Mouse (Mus musculus): Measurements from ENCODE around the gene Gucy2d. TPM values are rescaled to one million over a fixed set of nuclear protein-coding genes. Genes with fewer than 3 reads are reported as not detected.
A peak's percentile ranks its signal among the peaks of the same experiment; 100 is the strongest.

Gucy2d gene
- polyA plus RNA-seq, 1 experiment from 2014 or later = not detected

- Histone ChIP-seq H3K4me3 (replicated peaks) (no peak overlapping the region), H3K9ac (no peak overlapping the region), H3K4me1 (peaks cover 12% of the 10 kb centered on the region), H3K36me3 (replicated peaks) (no peaks in the 10 kb centered on the region), H3K4me2 (no peak overlapping the region), H3K9me3 (no peaks in the 10 kb centered on the region), H3K27me3 (peaks cover 32% of the 10 kb centered on the region), H3K27ac (no peak overlapping the region)
- whole genome bisulfite sequencing = 80% methylated on average over 18 of the region's 18 CpGs
- no peak for ATAC-seq (ENCODE audit: low FRiP score)
These were observed 53.8 kb downstream of the Gucy2d start for GRCm38 (mm10) chr7:98493901-98494480.

- WGBS = 50% methylated on average over 1 of the region's 1 CpGs
- H3K4me3 ChIP-seq (replicated peaks) = no peak overlapping the region
- no peak overlapping the region for H3K27ac ChIP-seq
- peaks cover 22% of the 10 kb centered on the region for H3K27me3 ChIP-seq
- H3K9me3 ChIP-seq = no peaks in the 10 kb centered on the region
- H3K36me3 ChIP-seq (replicated peaks) = no peaks in the 10 kb centered on the region
- no peak overlapping the region for H3K9ac ChIP-seq
- no peak overlapping the region for H3K4me2 ChIP-seq
- no peaks in the 10 kb centered on the region for H3K4me1 ChIP-seq
- ATAC-seq (ENCODE audit: low FRiP score) = no peak
These were observed 55.4 kb downstream of the Gucy2d start for GRCm38 (mm10) chr7:98495591-98495990.

- H3K36me3 ChIP-seq (replicated peaks) = no peaks in the 10 kb centered on the region
- 51% methylated on average over 5 of the region's 5 CpGs for WGBS
- ATAC-seq (ENCODE audit: low FRiP score) = no peak
- H3K9me3 ChIP-seq = no peaks in the 10 kb centered on the region
- H3K27ac ChIP-seq = no peak overlapping the region
- H3K9ac ChIP-seq = no peak overlapping the region
- no peak overlapping the region for H3K4me2 ChIP-seq
- H3K4me3 ChIP-seq (replicated peaks) = no peak overlapping the region
- no peaks in the 10 kb centered on the region for H3K4me1 ChIP-seq
- 0 out of 2 replicates have a peak, but pooled peaks cover 3% of the 10 kb centered on the region for H3K27me3 ChIP-seq
These were observed 57.2 kb downstream of the Gucy2d start for GRCm38 (mm10) chr7:98497451-98497850.

- WGBS = 88% methylated on average over 12 of the region's 12 CpGs
- 0 out of 2 replicates have a peak, but pooled peaks cover 3% of the 10 kb centered on the region for H3K4me1 ChIP-seq
These were observed 57.9 kb downstream of the Gucy2d start for GRCm38 (mm10) chr7:98498101-98498500.

GRCm38 (mm10) chr7:98498656-98499560 lies 58.7 kb downstream of the Gucy2d start:
- no peak overlapping the region for H3K27ac ChIP-seq
- 0 out of 2 replicates have a peak, but pooled peaks cover 3% of the 10 kb centered on the region for H3K27me3 ChIP-seq
- WGBS = 85% methylated on average over 20 of the region's 20 CpGs
- no peak overlapping the region for H3K4me3 ChIP-seq (replicated peaks)
- no peak overlapping the region for H3K9ac ChIP-seq
- H3K4me2 ChIP-seq = no peak overlapping the region
- peaks cover 8% of the 10 kb centered on the region for H3K4me1 ChIP-seq
- H3K9me3 ChIP-seq = no peaks in the 10 kb centered on the region
- no peak for ATAC-seq (ENCODE audit: low FRiP score)
- no peaks in the 10 kb centered on the region for H3K36me3 ChIP-seq (replicated peaks)

More at GRCm38 (mm10) chr7:98498101-98498500, 57.9 kb downstream of the Gucy2d start:
- Histone ChIP-seq H3K4me3 (replicated peaks) (no peak overlapping the region), H3K27ac (no peak overlapping the region), H3K4me2 (no peak overlapping the region), H3K9ac (no peak overlapping the region), H3K27me3 (0 out of 2 replicates have a peak, but pooled peaks cover 3% of the 10 kb centered on the region), H3K36me3 (replicated peaks) (no peaks in the 10 kb centered on the region), H3K9me3 (no peaks in the 10 kb centered on the region)
- ATAC-seq (ENCODE audit: low FRiP score) = no peak

GRCm38 (mm10) chr7:98499561-98500292 lies 59.5 kb downstream of the Gucy2d start:
- no peak overlapping the region for H3K4me2 ChIP-seq
- no peak overlapping the region for H3K9ac ChIP-seq
- peaks cover 16% of the 10 kb centered on the region for H3K4me1 ChIP-seq
- H3K4me3 ChIP-seq (replicated peaks) = no peak overlapping the region
- H3K36me3 ChIP-seq (replicated peaks) = no peaks in the 10 kb centered on the region
- 83% methylated on average over 25 of the region's 25 CpGs for WGBS
- H3K9me3 ChIP-seq = no peaks in the 10 kb centered on the region
- H3K27me3 ChIP-seq = no peaks in the 10 kb centered on the region
- ATAC-seq (ENCODE audit: low FRiP score) = no peak
- no peak overlapping the region for H3K27ac ChIP-seq

GRCm38 (mm10) chr7:98500470-98500869 lies 60.3 kb downstream of the Gucy2d start:
- Histone ChIP-seq H3K36me3 (replicated peaks) (no peaks in the 10 kb centered on the region), H3K9ac (no peak overlapping the region), H3K4me2 (no peak overlapping the region), H3K27ac (no peak overlapping the region), H3K4me1 (peaks cover 24% of the 10 kb centered on the region), H3K9me3 (no peaks in the 10 kb centered on the region), H3K4me3 (replicated peaks) (no peak overlapping the region), H3K27me3 (no peaks in the 10 kb centered on the region)
- ATAC-seq (ENCODE audit: low FRiP score) = no peak
- 86% methylated on average over 3 of the region's 3 CpGs for WGBS

GRCm38 (mm10) chr7:98501078-98501477 lies 60.9 kb downstream of the Gucy2d start:
- Histone ChIP-seq H3K4me2 (no peak overlapping the region), H3K9ac (no peak overlapping the region), H3K36me3 (replicated peaks) (no peaks in the 10 kb centered on the region), H3K9me3 (no peaks in the 10 kb centered on the region), H3K27me3 (no peaks in the 10 kb centered on the region), H3K4me3 (replicated peaks) (no peak overlapping the region), H3K4me1 (peaks cover 29% of the 10 kb centered on the region), H3K27ac (no peak overlapping the region)
- 90% methylated on average over 7 of the region's 7 CpGs for WGBS
- ATAC-seq (ENCODE audit: low FRiP score) = no peak

GRCm38 (mm10) chr7:98502921-98503320 lies 62.7 kb downstream of the Gucy2d start:
- 29% methylated on average over 5 of the region's 5 CpGs for WGBS

GRCm38 (mm10) chr7:98503951-98504647 lies 63.9 kb downstream of the Gucy2d start:
- no peaks in the 10 kb centered on the region for H3K9me3 ChIP-seq
- WGBS = 79% methylated on average over 5 of the region's 6 CpGs
- no peak overlapping the region for H3K27ac ChIP-seq
- no peak for ATAC-seq (ENCODE audit: low FRiP score)
- no peak overlapping the region for H3K9ac ChIP-seq
- no peak overlapping the region for H3K4me3 ChIP-seq (replicated peaks)
- no peaks in the 10 kb centered on the region for H3K27me3 ChIP-seq
- H3K4me2 ChIP-seq = no peak overlapping the region
- H3K36me3 ChIP-seq (replicated peaks) = no peaks in the 10 kb centered on the region
- H3K4me1 ChIP-seq = peaks cover 29% of the 10 kb centered on the region

More at GRCm38 (mm10) chr7:98502921-98503320, 62.7 kb downstream of the Gucy2d start:
- Histone ChIP-seq H3K9ac (0 out of 2 replicates have a peak overlapping the region, but pooled peaks have one; percentile 33), H3K36me3 (replicated peaks) (no peaks in the 10 kb centered on the region), H3K4me1 (peaks cover 29% of the 10 kb centered on the region), H3K4me3 (replicated peaks) (no peak overlapping the region), H3K9me3 (no peaks in the 10 kb centered on the region), H3K27ac (no peak overlapping the region), H3K27me3 (no peaks in the 10 kb centered on the region), H3K4me2 (no peak overlapping the region)
- no peak for ATAC-seq (ENCODE audit: low FRiP score)

- H3K9ac ChIP-seq = no peak overlapping the region
These were observed 64.6 kb downstream of the Gucy2d start for GRCm38 (mm10) chr7:98504726-98505314.

More at GRCm38 (mm10) chr7:98504726-98505314, 64.6 kb downstream of the Gucy2d start:
- Histone ChIP-seq H3K27me3 (no peaks in the 10 kb centered on the region), H3K27ac (no peak overlapping the region), H3K4me1 (peaks cover 29% of the 10 kb centered on the region), H3K4me3 (replicated peaks) (no peak overlapping the region), H3K9me3 (no peaks in the 10 kb centered on the region), H3K4me2 (no peak overlapping the region), H3K36me3 (replicated peaks) (no peaks in the 10 kb centered on the region)
- no peak for ATAC-seq (ENCODE audit: low FRiP score)
- 47% methylated on average over 5 of the region's 5 CpGs for WGBS
